Mouse (Mus musculus) forebrain, embryonic 16.5 days (tissue): ENCODE data around the gene Usp32. TPM values are rescaled to one million over a fixed set of nuclear protein-coding genes. Genes with fewer than 3 reads are reported as not detected.

Source experiments
- ATAC-seq: fragments of 200-750 bp; cut with Nextera tagmentation; 2 replicates; pipeline ENCODE4 v1.8.0; 2017; ENCODE audit warnings: mild to moderate bottlenecking, moderate library complexity
- H3K27ac ChIP-seq: fragments of 300-500 bp; sonication (generic); 2 replicates; pipeline ENCODE4 v1.5.1; 2014; ENCODE audit warnings: low read length, control low read depth
- H3K27me3 ChIP-seq: fragments of 300-500 bp; sonication (generic); replicated peaks from 2 replicates; pipeline ENCODE4 v1.6.1; 2014; ENCODE audit warnings: low read length; ENCODE audit not compliant: control insufficient read depth, insufficient read depth
- H3K36me3 ChIP-seq: fragments of 300-500 bp; sonication (generic); 2 replicates; pipeline ENCODE4 v1.6.1; 2014; ENCODE audit not compliant: control insufficient read depth, insufficient read depth
- H3K4me1 ChIP-seq: fragments of 300-500 bp; sonication (generic); replicated peaks from 2 replicates; pipeline ENCODE4 v1.6.1; 2014; ENCODE audit warnings: low read length; ENCODE audit not compliant: control insufficient read depth, insufficient read depth
- H3K4me2 ChIP-seq: fragments of 300-500 bp; sonication (generic); 2 replicates; pipeline ENCODE4 v1.6.1; 2014; ENCODE audit warnings: mild to moderate bottlenecking, low read length, control low read depth
- H3K4me3 ChIP-seq: fragments of 300-500 bp; sonication (generic); replicated peaks from 2 replicates; pipeline ENCODE4 v1.5.1; 2014; ENCODE audit warnings: mild to moderate bottlenecking, low read length, control low read depth
- H3K9ac ChIP-seq: fragments of 300-500 bp; sonication (generic); replicated peaks from 2 replicates; pipeline ENCODE4 v1.6.1; 2014; ENCODE audit warnings: low read depth, low read length, control low read depth
- H3K9me3 ChIP-seq: fragments of 300-500 bp; sonication (generic); 2 replicates; pipeline ENCODE4 v1.6.1; 2016; ENCODE audit warnings: low read length; ENCODE audit not compliant: control insufficient read depth
- WGBS: fragments of 180-500 bp; shearing (Covaris S2); extraction: QIAGEN DNeasy Blood & Tissue Kit; methylation state at CpG from one replicate; pipeline ENCODE4 v1.1.7; 2014; 5-methylcytosine and 5-hydroxymethylcytosine counted together
- polyA plus RNA-seq: library from polyadenylated mRNA; unstranded; fragments of >200 nt; fragmentation: Nextera tagmentation; extraction: Ambion mirVana; gene quantifications from 2 replicates; pipeline ENCODE4 v1.2.1, GENCODE M21; 2015

The Usp32 gene
- polyA plus RNA-seq, 1 experiment from 2014 or later = 10.9 TPM

- Histone ChIP-seq H3K4me3 (no peak overlapping the region), H3K27ac (no peak overlapping the region), H3K9ac (no peak overlapping the region), H3K4me1 (no peaks in the 10 kb centered on the region), H3K36me3 (no peaks in the 10 kb centered on the region), H3K9me3 (no peaks in the 10 kb centered on the region), H3K4me2 (no peak overlapping the region), H3K27me3 (no peaks in the 10 kb centered on the region)
- WGBS = 79% methylated on average over 7 of the region's 7 CpGs
- no peak for ATAC-seq
Measured at GRCm38 (mm10) chr11:84974582-84974981, 165.4 kb downstream of the Usp32 start.

- no peak for ATAC-seq
- Histone ChIP-seq H3K9me3 (no peaks in the 10 kb centered on the region), H3K4me2 (no peak overlapping the region), H3K36me3 (no peaks in the 10 kb centered on the region), H3K27ac (no peak overlapping the region), H3K4me1 (no peaks in the 10 kb centered on the region), H3K4me3 (no peak overlapping the region), H3K27me3 (no peaks in the 10 kb centered on the region), H3K9ac (no peak overlapping the region)
- 70% methylated on average over 5 of the region's 5 CpGs for WGBS
Measured at GRCm38 (mm10) chr11:84973661-84974060, 166.3 kb downstream of the Usp32 start.

- H3K4me3 ChIP-seq = no peak overlapping the region
- 64% methylated on average over 3 of the region's 3 CpGs for WGBS
Measured at GRCm38 (mm10) chr11:84972067-84972466, 167.9 kb downstream of the Usp32 start.

DNA sequence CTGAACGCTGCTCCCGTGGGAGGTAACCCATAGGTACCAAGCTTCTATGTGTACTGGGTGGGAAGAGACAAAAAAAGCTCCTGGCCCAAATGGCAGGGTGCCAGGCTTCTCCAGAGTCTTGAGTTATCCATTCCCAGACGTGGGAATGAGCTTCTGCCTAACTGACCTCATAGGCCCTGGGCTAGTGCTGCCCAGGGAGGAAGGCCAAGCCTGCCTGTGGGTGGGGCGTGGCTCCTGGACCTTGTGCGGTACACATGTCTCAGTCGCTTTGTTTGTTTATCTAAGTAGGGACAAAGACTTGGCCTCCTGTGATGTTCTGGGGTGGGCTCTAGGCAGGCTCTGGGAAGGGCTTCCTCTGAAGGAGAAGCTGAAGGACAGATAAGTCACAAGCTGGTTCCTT lies 171.2 kb downstream of the Usp32 start:
- Histone ChIP-seq H3K4me2 (no peak overlapping the region), H3K27me3 (no peaks in the 10 kb centered on the region), H3K4me3 (no peak overlapping the region), H3K9ac (no peak overlapping the region), H3K27ac (no peak overlapping the region), H3K36me3 (no peaks in the 10 kb centered on the region), H3K9me3 (no peaks in the 10 kb centered on the region), H3K4me1 (0 out of 2 replicates have a peak, but pooled peaks cover 2% of the 10 kb centered on the region)
- no peak for ATAC-seq
- WGBS = 60% methylated on average over 6 of the region's 6 CpGs

More at GRCm38 (mm10) chr11:84972067-84972466, 167.9 kb downstream of the Usp32 start:
- Histone ChIP-seq H3K27ac (no peak overlapping the region), H3K4me1 (0 out of 2 replicates have a peak, but pooled peaks cover under 1% of the 10 kb centered on the region), H3K27me3 (no peaks in the 10 kb centered on the region), H3K9me3 (no peaks in the 10 kb centered on the region), H3K9ac (no peak overlapping the region), H3K4me2 (no peak overlapping the region), H3K36me3 (no peaks in the 10 kb centered on the region)
- ATAC-seq = no peak

- Histone ChIP-seq H3K27ac (no peak overlapping the region), H3K4me2 (no peak overlapping the region), H3K36me3 (no peaks in the 10 kb centered on the region), H3K4me3 (no peak overlapping the region), H3K9ac (no peak overlapping the region), H3K9me3 (no peaks in the 10 kb centered on the region), H3K27me3 (no peaks in the 10 kb centered on the region), H3K4me1 (0 out of 2 replicates have a peak, but pooled peaks cover 2% of the 10 kb centered on the region)
- 79% methylated on average over 4 of the region's 4 CpGs for WGBS
- ATAC-seq = no peak
Measured at GRCm38 (mm10) chr11:84968309-84968708, 171.7 kb downstream of the Usp32 start.

- H3K9ac ChIP-seq = no peak overlapping the region
- peak; percentile 38; the same call in 1 of the 2 replicates for ATAC-seq
- 11% methylated on average over 5 of the region's 5 CpGs for WGBS
- 0 out of 2 replicates have a peak, but pooled peaks cover 2% of the 10 kb centered on the region for H3K4me1 ChIP-seq
- no peak overlapping the region for H3K4me3 ChIP-seq
- H3K9me3 ChIP-seq = no peaks in the 10 kb centered on the region
- no peaks in the 10 kb centered on the region for H3K36me3 ChIP-seq
- no peak overlapping the region for H3K4me2 ChIP-seq
- H3K27ac ChIP-seq = no peak overlapping the region
- no peaks in the 10 kb centered on the region for H3K27me3 ChIP-seq
Measured at GRCm38 (mm10) chr11:84967113-84967512, 172.8 kb downstream of the Usp32 start.

GRCm38 (mm10) chr11:84966696-84967095 lies 173.3 kb downstream of the Usp32 start:
- 67% methylated on average over 4 of the region's 4 CpGs for WGBS
- Histone ChIP-seq H3K9me3 (no peaks in the 10 kb centered on the region), H3K36me3 (no peaks in the 10 kb centered on the region), H3K4me2 (no peak overlapping the region), H3K4me1 (0 out of 2 replicates have a peak, but pooled peaks cover 2% of the 10 kb centered on the region), H3K4me3 (no peak overlapping the region), H3K27me3 (no peaks in the 10 kb centered on the region), H3K27ac (no peak overlapping the region), H3K9ac (no peak overlapping the region)
- ATAC-seq = no peak

DNA sequence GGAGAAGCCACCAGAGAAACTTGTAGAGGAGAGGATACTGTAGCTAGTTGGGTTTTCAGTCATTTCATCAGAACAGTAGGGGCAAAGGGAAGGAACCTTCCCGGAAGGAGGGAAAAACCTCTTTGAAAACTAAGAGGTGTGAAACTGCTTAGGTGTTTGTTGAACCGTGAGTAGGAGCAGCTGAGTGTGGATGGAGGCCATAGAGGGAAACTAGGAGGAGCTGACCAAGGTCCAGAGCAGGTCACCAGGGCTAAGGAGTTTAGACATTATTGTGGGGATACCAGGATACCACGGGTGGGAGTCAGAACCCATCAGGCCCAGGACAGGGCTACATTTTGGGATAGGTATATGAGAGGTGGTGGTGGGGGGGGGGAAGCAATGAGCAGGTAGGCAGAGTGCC lies 176.4 kb downstream of the Usp32 start:
- H3K4me1 ChIP-seq = peaks cover 5% of the 10 kb centered on the region; the same call in 1 of the 2 replicates
- no peak for ATAC-seq
- H3K27ac ChIP-seq = no peak overlapping the region
- no peak overlapping the region for H3K9ac ChIP-seq
- H3K36me3 ChIP-seq = no peaks in the 10 kb centered on the region
- no peaks in the 10 kb centered on the region for H3K9me3 ChIP-seq
- no peak overlapping the region for H3K4me3 ChIP-seq
- peaks cover 18% of the 10 kb centered on the region for H3K27me3 ChIP-seq
- no peak overlapping the region for H3K4me2 ChIP-seq
- WGBS = 89% methylated on average over 3 of the region's 3 CpGs

DNA sequence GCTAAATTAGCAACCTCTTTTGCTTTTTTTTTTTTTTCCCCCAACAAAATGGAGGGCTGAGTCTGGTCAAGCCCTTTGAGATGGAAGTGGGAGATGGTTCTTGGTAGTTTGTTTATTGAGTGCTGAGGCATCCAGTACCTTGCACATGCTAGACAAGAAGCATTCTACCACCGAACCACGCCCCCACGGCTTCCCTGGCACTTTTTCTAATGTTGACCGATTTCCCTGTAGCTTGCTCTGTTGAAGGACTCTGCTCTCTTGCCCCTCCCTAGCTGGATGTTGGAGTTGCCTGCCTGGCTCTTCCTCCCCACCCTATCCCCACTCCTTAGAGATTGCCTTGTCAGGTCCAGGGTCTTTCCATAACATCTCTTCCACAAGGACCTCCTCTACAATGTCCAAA lies 177.4 kb downstream of the Usp32 start:
- Histone ChIP-seq H3K27me3 (peaks cover 28% of the 10 kb centered on the region), H3K4me3 (no peak overlapping the region), H3K9ac (no peak overlapping the region), H3K27ac (no peak overlapping the region), H3K4me2 (no peak overlapping the region), H3K36me3 (no peaks in the 10 kb centered on the region), H3K4me1 (peaks cover 12% of the 10 kb centered on the region), H3K9me3 (no peaks in the 10 kb centered on the region)
- no peak for ATAC-seq
- WGBS = 90% methylated on average over 4 of the region's 4 CpGs

DNA sequence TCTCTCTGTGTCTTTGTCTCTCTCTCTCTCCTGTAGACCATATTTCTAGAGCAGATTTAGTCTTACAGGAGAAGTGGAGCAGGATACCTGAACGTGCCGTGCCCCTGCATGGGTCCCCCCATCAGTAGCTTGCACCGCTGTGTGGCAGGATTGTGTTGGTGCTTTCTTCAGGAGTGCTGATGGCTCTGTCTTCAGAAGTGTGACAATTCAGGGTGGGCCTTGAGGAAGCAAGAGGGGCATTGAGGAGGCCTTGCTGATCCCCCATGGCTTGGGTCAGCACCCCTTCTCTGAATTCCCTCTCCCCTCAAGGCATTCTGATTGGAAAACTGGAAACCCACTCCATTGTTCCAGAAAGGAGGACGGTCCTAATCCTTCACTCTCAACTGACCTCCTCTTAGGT lies 178.4 kb downstream of the Usp32 start:
- Histone ChIP-seq H3K4me3 (no peak overlapping the region), H3K27ac (no peak overlapping the region), H3K4me2 (no peak overlapping the region), H3K9me3 (no peaks in the 10 kb centered on the region), H3K9ac (no peak overlapping the region), H3K4me1 (peaks cover 14% of the 10 kb centered on the region), H3K36me3 (no peaks in the 10 kb centered on the region), H3K27me3 (peaks cover 33% of the 10 kb centered on the region)
- 83% methylated on average over 4 of the region's 4 CpGs for WGBS
- ATAC-seq = no peak
